Mouse (Mus musculus): ENCODE data around the gene Best2.

DNA sequence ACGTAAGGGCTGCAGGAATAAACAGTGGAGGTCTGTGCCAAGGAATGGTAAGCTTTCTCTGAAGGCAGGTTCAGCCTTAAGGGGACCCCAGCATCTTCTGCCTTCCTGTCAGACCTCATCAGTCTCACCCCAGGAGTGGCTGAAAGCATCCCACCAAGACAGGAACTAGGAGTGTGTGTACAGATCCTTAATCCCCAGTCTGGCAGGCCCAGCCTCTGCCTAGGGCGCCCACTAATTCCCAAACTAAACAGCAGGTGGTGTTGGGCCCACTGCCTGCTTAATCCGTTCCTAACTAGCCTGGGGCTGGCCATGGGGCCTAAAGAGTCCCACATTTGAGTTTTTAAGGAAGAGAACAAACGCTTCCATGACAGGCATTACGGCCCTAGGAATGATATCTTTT, 2.9 kb upstream of the Best2 start:
- TF ChIP-seq GATA1 (IDR thresholded peaks at IDR 0.05; ENCODE audit: low read depth, low read length) (no peak), RAD21 (IDR thresholded peaks at IDR 0.05; ENCODE audit: low read depth, low read length) (no peak), USF1 (IDR thresholded peaks at IDR 0.05; ENCODE audit: low read depth, low read length) (no peak), CHD2 (IDR thresholded peaks at IDR 0.05; ENCODE audit: low read length) (no peak), POLR2A (IDR thresholded peaks at IDR 0.05; ENCODE audit: control insufficient read depth in 1 of 2, insufficient read depth in 1 of 2, low read depth in 1 of 2, low read length in 2 of 2, poor library complexity in 1 of 2) (no peak), CTCF (IDR thresholded peaks at IDR 0.05 in 2 of 3, conservative IDR thresholded peaks at IDR 0.05 in 1 of 3; ENCODE audit: control insufficient read depth in 1 of 3, insufficient read depth in 1 of 3, low read depth in 2 of 3, low read length in 3 of 3, poor library complexity in 1 of 3, severe bottlenecking in 1 of 3) (no peak), MXI1 (IDR thresholded peaks at IDR 0.05; ENCODE audit: low read depth, low read length) (no peak), TBP (IDR thresholded peaks at IDR 0.05; ENCODE audit: low read depth, low read length) (no peak), MYC (IDR thresholded peaks at IDR 0.05; ENCODE audit: low read depth, low read length) (no peak), UBTF (IDR thresholded peaks at IDR 0.05; ENCODE audit: borderline replicate concordance, insufficient read depth, low read depth, low read length) (no peak), JUND (IDR thresholded peaks at IDR 0.05; ENCODE audit: low read depth, low read length) (no peak), EP300 (IDR thresholded peaks at IDR 0.05; ENCODE audit: low read depth in 1 of 2, low read length in 2 of 2) (no peak)

Data from MEL (cell line).